Mouse (Mus musculus) cerebellum, adult 8-10 months (tissue): ENCODE data around the gene Usp29.
"Not testable (repeated sequence)": the region's sequence is repeated elsewhere in the genome, so short reads cannot be mapped to it uniquely, and the experiment has no call there.

Experiments used
- DNase-seq: peaks from one replicate; pipeline ENCODE4 v3.0.0; 2022

Usp29 gene

GRCm38 (mm10) chr7:6879512-6880164 is 149.3 kb downstream of the Usp29 start:
- DNase-seq, result no peak

GRCm38 (mm10) chr7:6880918-6881317 is 150.5 kb downstream of the Usp29 start:
- DNase-seq, result not testable (repeated sequence)

GRCm38 (mm10) chr7:6881473-6882046 is 151.2 kb downstream of the Usp29 start:
- DNase-seq, result no peak

GRCm38 (mm10) chr7:6883376-6884147 is 153.2 kb downstream of the Usp29 start:
- DNase-seq, result no peak

- DNase-seq, result no peak
Measured at GRCm38 (mm10) chr7:6885416-6885815, 155.0 kb downstream of the Usp29 start.

GRCm38 (mm10) chr7:6886896-6887295 is 156.5 kb downstream of the Usp29 start:
- no peak for DNase-seq

GRCm38 (mm10) chr7:6889871-6890270 is 159.5 kb downstream of the Usp29 start:
- DNase-seq, result no peak

GRCm38 (mm10) chr7:6891206-6891605 is 160.8 kb downstream of the Usp29 start:
- no peak for DNase-seq

- not testable (repeated sequence) for DNase-seq
Measured at GRCm38 (mm10) chr7:6897021-6897420, 166.6 kb downstream of the Usp29 start.

GRCm38 (mm10) chr7:6900672-6901071 is 170.3 kb downstream of the Usp29 start:
- no peak for DNase-seq

- DNase-seq, result no peak
Measured at GRCm38 (mm10) chr7:6903489-6903888, 173.1 kb downstream of the Usp29 start.

- DNase-seq, result no peak
Measured at GRCm38 (mm10) chr7:6910527-6910926, 180.1 kb downstream of the Usp29 start.

GRCm38 (mm10) chr7:6911731-6912130 is 181.4 kb downstream of the Usp29 start:
- DNase-seq, result no peak

- no peak for DNase-seq
Measured at GRCm38 (mm10) chr7:6913439-6914380, 183.3 kb downstream of the Usp29 start.

GRCm38 (mm10) chr7:6917126-6917525 is 186.7 kb downstream of the Usp29 start:
- DNase-seq, result no peak

- DNase-seq, result peak; percentile 81
Measured at GRCm38 (mm10) chr7:6918267-6918666, 187.9 kb downstream of the Usp29 start.

GRCm38 (mm10) chr7:6919131-6919870 is 188.9 kb downstream of the Usp29 start:
- no peak for DNase-seq

GRCm38 (mm10) chr7:6923515-6923914 is 193.1 kb downstream of the Usp29 start:
- no peak for DNase-seq

- DNase-seq, result no peak
Measured at GRCm38 (mm10) chr7:6925926-6926730, 195.8 kb downstream of the Usp29 start.

- no peak for DNase-seq
Measured at GRCm38 (mm10) chr7:6926731-6926995, 196.3 kb downstream of the Usp29 start.

GRCm38 (mm10) chr7:6929286-6929685 is 198.9 kb downstream of the Usp29 start:
- no peak for DNase-seq

- DNase-seq, result no peak
Measured at GRCm38 (mm10) chr7:6934741-6935140, 204.4 kb downstream of the Usp29 start.
